Mouse (Mus musculus) MEL (cell line): ENCODE data around the gene Lrfn3.

ENCODE experiments used
- CTCF ChIP-seq, 3 experiments: IDR thresholded peaks in 2 of 3; conservative IDR thresholded peaks in 1 of 3; 2 replicates each; pipeline ENCODE4 v1.5.1; 2011 to 2012; ENCODE audit warnings: low read length in 3 of 3, low read depth in 2 of 3, mild to moderate bottlenecking in 2 of 3, improper control_type of control experiment in 1 of 3, inconsistent platforms in 1 of 3, mixed read lengths in 1 of 3, moderate library complexity in 1 of 3; ENCODE audit not compliant: control insufficient read depth in 1 of 3, insufficient read depth in 1 of 3, poor library complexity in 1 of 3, severe bottlenecking in 1 of 3
- EP300 ChIP-seq, 2 experiments: IDR thresholded peaks; 2 replicates each; pipeline ENCODE4 v1.6.1; 2011; ENCODE audit warnings: improper control_type of control experiment in 2 of 2, low read length in 2 of 2, low read depth in 1 of 2, mild to moderate bottlenecking in 1 of 2
- JUND ChIP-seq: IDR thresholded peaks from 2 replicates; pipeline ENCODE4 v1.6.1; 2011; ENCODE audit warnings: low read depth, mild to moderate bottlenecking, improper control_type of control experiment, low read length
- POLR2A ChIP-seq, 2 experiments: IDR thresholded peaks; 2 replicates each; pipeline ENCODE4 v1.6.1; 2011 to 2012; ENCODE audit warnings: low read length in 2 of 2, mild to moderate bottlenecking in 2 of 2, control low read depth in 1 of 2, improper control_type of control experiment in 1 of 2, low read depth in 1 of 2, moderate library complexity in 1 of 2; ENCODE audit not compliant: control insufficient read depth in 1 of 2, insufficient read depth in 1 of 2, poor library complexity in 1 of 2
- POLR2AphosphoS2 ChIP-seq: IDR thresholded peaks from 2 replicates; pipeline ENCODE4 v1.6.1; 2011; ENCODE audit warnings: low read length, improper control_type of control experiment
- SMC3 ChIP-seq: IDR thresholded peaks from 2 replicates; pipeline ENCODE4 v1.6.1; 2011; ENCODE audit warnings: low read depth, low read length, improper control_type of control experiment
- ZNF384 ChIP-seq: IDR thresholded peaks from 2 replicates; pipeline ENCODE4 v1.6.1; 2012; ENCODE audit warnings: low read depth, mild to moderate bottlenecking, inconsistent platforms, low read length, improper control_type of control experiment

GRCm38 (mm10) chr7:30309395-30310129 is 53.0 kb downstream of the Lrfn3 start:
- TF ChIP-seq SMC3 (no peak), JUND (no peak), POLR2A (IDR thresholded peaks at IDR 0.05; ENCODE audit: control insufficient read depth in 1 of 2, insufficient read depth in 1 of 2, low read depth in 1 of 2, low read length in 2 of 2, poor library complexity in 1 of 2) (no peak), EP300 (IDR thresholded peaks at IDR 0.05; ENCODE audit: low read depth in 1 of 2, low read length in 2 of 2) (no peak), POLR2AphosphoS2 (no peak), CTCF (IDR thresholded peaks at IDR 0.05 in 2 of 3, conservative IDR thresholded peaks at IDR 0.05 in 1 of 3; ENCODE audit: control insufficient read depth in 1 of 3, insufficient read depth in 1 of 3, low read depth in 2 of 3, low read length in 3 of 3, poor library complexity in 1 of 3, severe bottlenecking in 1 of 3) (no peak), ZNF384 (no peak)
